Mouse (Mus musculus) embryonic facial prominence, embryonic 15.5 days (tissue): ENCODE results near the gene Tnfsf8. TPM values are rescaled to one million over a fixed set of nuclear protein-coding genes. Genes with fewer than 3 reads are reported as not detected.

Experiments
- ATAC-seq: fragments of 200-750 bp; cut with Nextera tagmentation; 2 replicates; pipeline ENCODE4 v1.8.0; 2017; ENCODE audit warnings: low read depth, moderate TSS enrichment; ENCODE audit not compliant: insufficient number of reproducible peaks, low FRiP score, low TSS enrichment
- H3K27ac ChIP-seq: fragments of 300-500 bp; sonication (generic); replicated peaks from 2 replicates; pipeline ENCODE4 v1.5.1; 2015; ENCODE audit warnings: mild to moderate bottlenecking, inconsistent platforms
- H3K27me3 ChIP-seq: fragments of 300-500 bp; sonication (generic); 2 replicates; pipeline ENCODE4 v1.6.1; 2015; ENCODE audit warnings: inconsistent platforms
- H3K36me3 ChIP-seq: fragments of 300-500 bp; sonication (generic); 2 replicates; pipeline ENCODE4 v1.6.1; 2015; ENCODE audit warnings: mild to moderate bottlenecking, inconsistent platforms
- H3K4me1 ChIP-seq: fragments of 300-500 bp; sonication (generic); 2 replicates; pipeline ENCODE4 v1.6.1; 2015; ENCODE audit warnings: inconsistent platforms
- H3K4me2 ChIP-seq: fragments of 300-500 bp; sonication (generic); replicated peaks from 2 replicates; pipeline ENCODE4 v1.6.1; 2015; ENCODE audit warnings: mild to moderate bottlenecking, inconsistent platforms
- H3K4me3 ChIP-seq: fragments of 300-500 bp; sonication (generic); replicated peaks from 2 replicates; pipeline ENCODE4 v1.5.1; 2015; ENCODE audit warnings: mild to moderate bottlenecking, inconsistent platforms
- H3K9ac ChIP-seq: fragments of 300-500 bp; sonication (generic); 2 replicates; pipeline ENCODE4 v1.6.1; 2015; ENCODE audit warnings: inconsistent platforms
- H3K9me3 ChIP-seq: fragments of 300-500 bp; sonication (generic); replicated peaks from 2 replicates; pipeline ENCODE4 v1.6.1; 2016; ENCODE audit warnings: inconsistent platforms
- WGBS: fragments of 180-500 bp; shearing (Covaris S2); methylation state at CpG from one replicate; pipeline ENCODE4 v1.1.7; 2015; 5-methylcytosine and 5-hydroxymethylcytosine counted together
- polyA plus RNA-seq: library from polyadenylated mRNA; unstranded; fragments of >200 nt; fragmentation: Nextera tagmentation; extraction: Ambion mirVana; gene quantifications from 2 replicates; pipeline ENCODE4 v1.2.1, GENCODE M21; 2015

Gene Tnfsf8
- polyA plus RNA-seq: not detected in 2 replicates

DNA sequence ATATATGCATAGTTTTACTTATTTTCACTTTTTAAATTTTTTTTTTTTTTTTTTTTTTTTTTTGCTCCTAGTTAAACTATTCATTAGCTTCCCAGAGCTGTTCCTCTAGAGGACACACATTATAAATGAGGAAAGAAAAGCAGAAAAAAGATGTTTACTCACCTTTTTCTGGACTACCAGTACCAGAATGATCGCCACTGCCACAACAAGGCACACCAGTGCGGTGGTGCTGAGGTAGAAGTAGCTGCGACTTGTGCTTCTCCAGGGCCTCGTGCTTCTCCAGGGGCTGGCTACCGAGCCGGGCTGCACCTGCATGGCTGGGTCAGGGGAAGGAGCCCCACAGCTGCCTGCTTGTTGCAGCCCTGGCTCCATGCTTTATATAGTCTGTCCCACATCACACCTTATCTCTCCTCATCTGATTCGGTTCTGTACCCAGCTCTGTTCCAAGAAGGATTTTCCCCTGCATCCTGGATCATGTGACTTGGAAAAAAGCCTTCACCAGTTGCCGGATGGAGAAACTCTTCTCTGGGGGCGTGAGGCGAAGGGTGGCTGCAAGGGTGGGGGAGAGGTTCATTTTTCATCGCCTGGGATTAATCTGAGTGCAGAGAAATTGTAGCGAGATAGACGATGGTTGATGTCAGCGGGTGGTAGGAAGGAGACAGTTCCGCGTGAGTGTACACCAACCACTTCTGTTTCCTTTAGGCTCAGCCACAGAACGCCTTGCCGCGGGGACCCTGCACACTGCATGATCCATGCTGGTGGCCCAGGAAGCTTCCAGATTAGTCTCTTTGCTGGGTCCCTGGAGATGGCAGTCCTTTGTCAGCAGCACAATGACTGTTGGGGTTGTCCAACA, at the start of gene Tnfsf8:
Gene Tnfsf8 (minus strand): TSS at position 660 of the 853 bp plus-strand sequence.
- ATAC-seq: no peak

DNA sequence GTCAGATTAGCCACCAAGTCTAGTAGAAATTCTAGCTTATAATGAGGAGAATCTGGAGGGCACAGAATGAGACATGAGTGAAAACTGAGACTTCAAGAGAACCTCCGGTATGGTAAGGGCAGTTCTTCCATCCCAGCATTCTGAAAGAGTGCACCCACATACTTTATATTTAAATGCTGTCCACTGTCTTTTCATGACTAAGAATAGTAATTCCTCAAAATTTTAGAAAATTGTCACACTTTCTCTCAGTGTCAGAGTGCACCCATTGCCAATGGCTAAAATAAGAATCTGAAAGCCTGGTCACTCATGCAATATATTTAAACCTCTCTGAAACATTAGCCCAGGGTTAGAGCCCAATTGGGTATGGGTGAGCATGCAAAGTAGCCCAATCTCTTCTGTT, 47.4 kb upstream of the Tnfsf8 start:
- ATAC-seq: no peak
- Histone ChIP-seq H3K9me3 (no peaks in the 10 kb centered on the region), H3K27me3 (no peaks in the 10 kb centered on the region), H3K27ac (no peak overlapping the region), H3K4me1 (no peaks in the 10 kb centered on the region), H3K4me2 (no peak overlapping the region), H3K9ac (no peak overlapping the region), H3K4me3 (no peak overlapping the region), H3K36me3 (no peaks in the 10 kb centered on the region)
- WGBS: 69% methylated on average over 1 of the region's 1 CpGs

More for the DNA sequence above, at the start of gene Tnfsf8:
- Histone ChIP-seq H3K4me1 (0 out of 2 replicates have a peak, but pooled peaks cover 4% of the 10 kb centered on the region), H3K27me3 (no peaks in the 10 kb centered on the region; the same call in 1 of the 2 replicates), H3K9ac (no peak within 1 kb of the TSS), H3K9me3 (no peaks in the 10 kb centered on the region), H3K27ac (no peak within 1 kb of the TSS), H3K36me3 (no peaks in the 10 kb centered on the region), H3K4me2 (no peak within 1 kb of the TSS), H3K4me3 (no peak within 1 kb of the TSS)
- WGBS: 67% methylated on average over 19 of the region's 19 CpGs

DNA sequence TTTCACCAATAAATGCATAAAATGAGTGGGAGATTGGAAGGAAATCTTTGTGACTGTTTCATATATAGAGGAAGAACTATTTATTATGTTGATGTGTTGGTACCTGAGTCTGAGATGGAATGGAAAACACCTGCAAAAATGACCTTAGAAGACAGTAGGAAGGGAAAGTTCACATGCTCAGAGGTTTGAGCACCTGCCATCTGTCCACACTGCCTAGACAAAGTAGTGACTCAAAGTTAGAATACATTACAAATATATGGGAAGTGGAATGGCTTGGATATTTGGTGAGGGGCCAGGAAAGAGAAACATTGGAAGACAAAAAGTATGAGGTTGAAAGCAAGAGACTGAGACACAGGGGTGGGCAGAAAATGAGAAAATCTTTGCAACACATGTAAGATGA, 46.3 kb upstream of the Tnfsf8 start:
- Histone ChIP-seq H3K9ac (no peak overlapping the region), H3K4me3 (no peak overlapping the region), H3K36me3 (no peaks in the 10 kb centered on the region), H3K27me3 (no peaks in the 10 kb centered on the region), H3K27ac (no peak overlapping the region), H3K4me2 (no peak overlapping the region), H3K4me1 (no peaks in the 10 kb centered on the region), H3K9me3 (no peaks in the 10 kb centered on the region)
- no peak for ATAC-seq

DNA sequence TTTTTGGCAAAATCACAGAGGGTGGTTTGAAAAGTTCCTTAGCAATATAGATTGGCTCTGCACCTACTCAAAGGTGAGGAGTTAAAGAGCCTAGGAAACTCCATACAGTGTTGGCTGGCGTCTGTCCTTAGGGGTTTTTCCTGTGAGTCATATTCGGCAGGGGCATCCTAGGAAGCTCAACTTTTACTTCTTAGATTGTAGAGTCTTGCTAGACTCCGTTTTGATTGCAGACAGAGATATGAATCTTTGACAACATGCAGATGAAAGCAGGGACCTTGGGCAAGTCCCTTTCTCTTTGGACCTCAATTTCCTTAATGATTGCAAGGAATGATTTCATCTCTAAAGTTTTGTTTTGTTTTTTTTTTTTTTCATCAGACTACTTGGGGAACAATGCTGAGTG, 44.9 kb upstream of the Tnfsf8 start:
- H3K4me2 ChIP-seq: no peak overlapping the region
- no peak overlapping the region for H3K4me3 ChIP-seq
- no peaks in the 10 kb centered on the region for H3K36me3 ChIP-seq
- no peak for ATAC-seq
- no peaks in the 10 kb centered on the region for H3K27me3 ChIP-seq
- H3K27ac ChIP-seq: no peak overlapping the region
- H3K9ac ChIP-seq: no peak overlapping the region
- 42% methylated on average over 3 of the region's 3 CpGs for WGBS
- H3K9me3 ChIP-seq: no peaks in the 10 kb centered on the region
- no peaks in the 10 kb centered on the region for H3K4me1 ChIP-seq

DNA sequence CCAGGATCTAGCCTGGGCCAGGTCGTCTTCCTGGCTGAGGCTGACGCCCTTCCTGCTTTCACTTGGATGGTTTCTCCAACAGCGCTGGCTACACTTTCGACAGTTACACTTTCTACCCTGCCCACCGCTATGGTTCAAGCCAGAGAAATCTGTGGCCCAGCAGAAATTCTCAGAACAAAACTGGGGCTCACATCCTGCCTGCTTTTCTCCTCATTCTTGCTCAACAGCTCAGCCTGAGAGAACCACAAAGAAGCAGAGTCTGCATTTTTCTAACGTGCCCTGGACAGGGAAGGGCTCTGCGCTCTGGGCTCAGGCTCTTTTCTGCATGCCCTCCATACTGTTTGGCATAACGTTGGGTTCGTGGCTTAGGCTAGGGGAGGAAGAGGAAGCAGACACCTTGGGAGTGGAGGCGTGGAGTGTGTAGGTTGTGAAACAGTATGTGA, 38.0 kb upstream of the Tnfsf8 start:
- WGBS: 68% methylated on average over 10 of the region's 10 CpGs
- H3K4me3 ChIP-seq: no peak overlapping the region
- no peaks in the 10 kb centered on the region for H3K27me3 ChIP-seq
- no peaks in the 10 kb centered on the region for H3K36me3 ChIP-seq
- no peak for ATAC-seq
- no peaks in the 10 kb centered on the region for H3K4me1 ChIP-seq
- H3K9ac ChIP-seq: no peak overlapping the region
- no peaks in the 10 kb centered on the region for H3K9me3 ChIP-seq
- no peak overlapping the region for H3K4me2 ChIP-seq
- H3K27ac ChIP-seq: peak overlapping the region; percentile 45; the same call in 1 of the 2 replicates

DNA sequence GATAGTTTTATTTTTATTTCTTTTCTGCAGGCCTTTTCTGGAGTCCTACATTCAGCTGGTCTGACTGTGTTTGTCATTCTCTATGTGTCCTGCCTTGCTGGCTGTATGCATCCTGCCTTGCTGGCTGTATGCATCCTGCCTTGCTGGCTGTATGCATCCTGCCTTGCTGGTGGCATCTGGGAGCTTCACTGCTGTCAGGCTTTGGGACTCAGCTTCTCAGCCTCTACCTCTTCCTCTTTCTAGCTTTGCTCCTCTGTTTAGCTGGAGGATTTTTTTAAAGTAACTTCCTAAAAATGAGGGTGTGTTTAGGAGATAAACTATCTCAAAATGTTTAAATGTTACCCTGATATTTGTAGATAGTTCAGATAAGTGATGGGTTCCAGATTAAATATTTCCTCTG, 36.0 kb upstream of the Tnfsf8 start:
- Histone ChIP-seq H3K9me3 (no peaks in the 10 kb centered on the region), H3K4me1 (no peaks in the 10 kb centered on the region), H3K4me2 (no peak overlapping the region), H3K27me3 (no peaks in the 10 kb centered on the region), H3K27ac (no peak overlapping the region), H3K36me3 (no peaks in the 10 kb centered on the region), H3K9ac (no peak overlapping the region), H3K4me3 (no peak overlapping the region)
- no peak for ATAC-seq

DNA sequence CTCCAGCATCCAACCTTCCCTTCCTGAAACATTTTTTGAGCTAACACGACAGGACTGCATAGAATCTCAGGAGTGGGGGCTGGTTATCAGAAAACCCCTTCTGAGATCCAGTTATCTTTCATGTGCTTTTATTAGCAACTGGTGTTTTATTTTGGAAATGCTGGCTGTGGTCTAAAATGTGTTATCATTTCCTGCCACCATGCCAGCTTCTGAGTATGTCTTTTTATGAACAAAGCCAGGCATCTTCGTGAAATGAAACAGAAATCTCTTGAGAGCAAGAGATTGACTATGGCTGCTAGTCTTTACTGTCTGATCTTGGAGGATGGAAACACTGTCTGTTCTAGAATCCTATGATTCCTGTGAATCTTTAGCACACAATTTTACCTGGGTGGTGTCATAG, 25.0 kb upstream of the Tnfsf8 start:
- WGBS: 69% methylated on average over 2 of the region's 2 CpGs
- no peaks in the 10 kb centered on the region for H3K36me3 ChIP-seq

DNA sequence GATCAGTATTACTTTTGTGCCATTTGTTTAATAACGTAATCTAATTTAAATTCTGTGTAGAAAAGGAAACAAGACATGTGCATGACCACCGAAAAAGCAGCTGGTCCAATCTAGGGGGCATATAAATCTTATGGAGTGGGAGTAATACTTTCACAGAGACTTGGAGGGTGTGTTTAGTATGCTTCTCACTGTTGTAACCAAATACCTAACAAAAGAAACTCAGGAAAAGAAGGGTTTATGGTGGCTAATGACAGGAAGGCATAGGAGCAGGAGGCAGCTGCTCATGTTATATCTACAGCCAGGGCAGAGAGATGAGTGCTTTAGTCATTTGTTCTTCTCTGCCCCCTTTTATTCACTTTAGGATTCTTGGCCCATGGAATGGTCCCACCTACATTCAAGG, 15.6 kb upstream of the Tnfsf8 start:
- 82% methylated on average over 2 of the region's 2 CpGs for WGBS
- ATAC-seq: no peak
- no peak overlapping the region for H3K27ac ChIP-seq
- H3K4me2 ChIP-seq: no peak overlapping the region
- no peak overlapping the region for H3K4me3 ChIP-seq
- no peak overlapping the region for H3K9ac ChIP-seq
- no peaks in the 10 kb centered on the region for H3K4me1 ChIP-seq
- no peaks in the 10 kb centered on the region for H3K9me3 ChIP-seq
- H3K27me3 ChIP-seq: no peaks in the 10 kb centered on the region
- no peaks in the 10 kb centered on the region for H3K36me3 ChIP-seq

More for the DNA sequence above, 25.0 kb upstream of the Tnfsf8 start:
- Histone ChIP-seq H3K4me3 (no peak overlapping the region), H3K4me2 (no peak overlapping the region), H3K9ac (no peak overlapping the region), H3K9me3 (no peaks in the 10 kb centered on the region), H3K27me3 (no peaks in the 10 kb centered on the region), H3K4me1 (no peaks in the 10 kb centered on the region), H3K27ac (no peak overlapping the region)
- ATAC-seq: no peak

DNA sequence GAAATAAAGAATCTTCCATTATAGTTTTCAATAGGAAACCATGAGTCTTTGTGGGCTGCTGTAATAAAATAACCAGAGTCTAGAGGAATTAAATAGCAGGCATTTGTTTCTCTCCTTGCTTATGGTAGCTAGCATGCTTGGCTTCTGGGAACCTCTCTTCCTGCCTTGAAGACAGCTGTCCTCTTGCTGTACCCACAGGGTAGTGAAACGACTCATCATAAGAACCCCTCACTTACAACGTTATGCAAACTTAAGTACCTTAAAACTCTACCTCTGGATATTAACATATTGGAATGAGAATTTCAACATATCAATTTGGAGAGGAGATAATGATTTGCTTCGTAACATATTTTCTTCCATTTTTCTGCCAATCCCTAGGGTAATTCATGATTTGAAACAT, 14.3 kb upstream of the Tnfsf8 start:
- Histone ChIP-seq H3K27me3 (no peaks in the 10 kb centered on the region), H3K4me2 (no peak overlapping the region), H3K4me3 (no peak overlapping the region), H3K36me3 (no peaks in the 10 kb centered on the region), H3K4me1 (no peaks in the 10 kb centered on the region), H3K9ac (no peak overlapping the region), H3K27ac (no peak overlapping the region), H3K9me3 (no peaks in the 10 kb centered on the region)
- WGBS: 81% methylated on average over 3 of the region's 3 CpGs
- ATAC-seq: no peak

DNA sequence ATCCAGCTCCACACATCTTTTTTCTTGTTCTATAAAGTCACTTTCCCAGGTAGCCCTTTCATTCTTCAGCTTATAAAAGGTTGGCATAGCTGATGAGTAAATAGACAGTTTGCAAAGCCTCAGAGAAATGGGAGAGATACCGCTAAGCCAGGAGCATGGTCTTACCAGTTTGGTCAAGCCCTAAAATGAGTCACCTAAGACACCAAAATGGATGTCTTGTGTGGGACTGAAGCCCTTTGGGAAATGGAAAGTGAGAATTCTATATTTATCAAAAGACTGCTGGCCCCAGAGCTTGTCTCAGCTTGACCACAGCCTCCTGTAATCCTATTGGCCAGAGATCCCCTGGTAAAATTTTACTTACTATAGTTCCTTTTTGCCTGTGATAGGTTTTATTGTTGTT, 9.5 kb upstream of the Tnfsf8 start:
- ATAC-seq: no peak
- 93% methylated on average over 1 of the region's 1 CpGs for WGBS
- no peaks in the 10 kb centered on the region for H3K4me1 ChIP-seq
- H3K4me3 ChIP-seq: no peak overlapping the region
- no peak overlapping the region for H3K9ac ChIP-seq
- no peaks in the 10 kb centered on the region for H3K36me3 ChIP-seq
- no peak overlapping the region for H3K4me2 ChIP-seq
- no peaks in the 10 kb centered on the region for H3K27me3 ChIP-seq
- no peaks in the 10 kb centered on the region for H3K9me3 ChIP-seq
- H3K27ac ChIP-seq: no peak overlapping the region

DNA sequence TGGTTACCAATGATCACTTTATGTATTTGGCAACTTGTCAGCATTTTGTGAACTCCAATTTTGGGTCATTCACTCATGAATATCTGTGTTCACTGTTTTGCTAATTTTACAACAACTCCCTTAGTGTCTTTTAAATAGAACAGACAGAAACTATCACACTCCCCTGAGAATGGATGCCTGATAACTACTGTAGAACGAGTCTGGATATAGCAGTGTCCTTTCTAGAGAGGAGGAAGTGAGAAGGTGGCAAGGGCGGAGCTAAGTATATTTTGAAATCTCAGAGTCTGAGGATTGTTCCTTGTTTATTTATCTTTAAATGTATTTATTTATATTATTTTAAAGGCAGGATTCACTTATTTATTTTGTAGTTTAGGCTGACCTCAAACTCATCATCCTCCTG, 7.6 kb upstream of the Tnfsf8 start:
- H3K36me3 ChIP-seq: no peaks in the 10 kb centered on the region

DNA sequence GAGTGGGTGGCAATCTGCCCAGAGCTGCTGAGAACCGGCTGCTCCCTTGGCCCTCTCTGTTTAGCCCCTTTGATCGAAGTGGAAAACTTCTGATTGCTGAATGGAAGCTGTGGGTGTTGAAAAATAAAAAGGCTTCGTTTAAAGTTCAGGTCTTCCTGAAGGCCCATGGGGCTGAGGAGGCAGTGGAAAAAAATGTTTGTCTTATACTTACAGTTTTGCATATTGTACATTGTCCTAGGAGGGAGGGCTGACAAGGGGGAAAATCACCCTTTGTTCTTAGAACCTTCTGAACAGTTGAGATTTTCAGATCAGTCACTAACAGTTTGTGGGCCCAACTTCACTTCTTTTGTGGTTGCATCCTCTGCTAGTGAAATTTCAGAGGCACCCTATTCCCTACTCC, 1.8 kb upstream of the Tnfsf8 start:
- 59% methylated on average over 3 of the region's 3 CpGs for WGBS
- Histone ChIP-seq H3K4me1 (0 out of 2 replicates have a peak, but pooled peaks cover 4% of the 10 kb centered on the region), H3K9ac (no peak overlapping the region), H3K4me2 (no peak overlapping the region), H3K9me3 (no peaks in the 10 kb centered on the region), H3K27ac (no peak overlapping the region), H3K4me3 (no peak overlapping the region), H3K27me3 (no peaks in the 10 kb centered on the region; the same call in 1 of the 2 replicates), H3K36me3 (no peaks in the 10 kb centered on the region)
- ATAC-seq: no peak

More for the DNA sequence above, 7.6 kb upstream of the Tnfsf8 start:
- no peak overlapping the region for H3K27ac ChIP-seq
- no peaks in the 10 kb centered on the region for H3K9me3 ChIP-seq
- H3K4me3 ChIP-seq: no peak overlapping the region
- 64% methylated on average over 2 of the region's 2 CpGs for WGBS
- no peaks in the 10 kb centered on the region for H3K4me1 ChIP-seq
- ATAC-seq: no peak
- H3K4me2 ChIP-seq: no peak overlapping the region
- H3K9ac ChIP-seq: no peak overlapping the region
- no peaks in the 10 kb centered on the region for H3K27me3 ChIP-seq
